Mouse (Mus musculus) MEL (cell line): Measurements from ENCODE around the gene Pum1. TPM values are rescaled to one million over a fixed set of nuclear protein-coding genes. Genes with fewer than 3 reads are reported as not detected.

Source experiments
- DNase-seq: peaks from one replicate; pipeline ENCODE4 v3.0.0; 2011; ENCODE audit warnings: low read depth, low spot score
- H3K27ac ChIP-seq: 2 replicates; pipeline ENCODE4 v1.5.1; 2012; ENCODE audit warnings: low read depth, mild to moderate bottlenecking, control low read depth, low read length, moderate library complexity; ENCODE audit not compliant: control insufficient read depth
- H3K27me3 ChIP-seq, 2 experiments: fragments of 150-350 bp in 1 of 2; sonication (generic) in 1 of 2; 2 replicates each; pipeline ENCODE4 v1.6.1; 2012; ENCODE audit warnings: low read length in 2 of 2, mild to moderate bottlenecking in 2 of 2, improper control_type of control experiment in 1 of 2, moderate library complexity in 1 of 2; ENCODE audit not compliant: insufficient read depth in 2 of 2, control insufficient read depth in 1 of 2
- H3K36me3 ChIP-seq, 2 experiments: 2 replicates each; pipeline ENCODE4 v1.6.1; 2012 to 2014; ENCODE audit warnings: low read length in 2 of 2, improper control_type of control experiment in 1 of 2, inconsistent platforms in 1 of 2, mild to moderate bottlenecking in 1 of 2; ENCODE audit not compliant: insufficient read depth in 2 of 2, control insufficient read depth in 1 of 2
- H3K4me1 ChIP-seq, 2 experiments: fragments of 150-350 bp in 1 of 2; sonication (generic) in 1 of 2; 2 replicates each; pipeline ENCODE4 v1.6.1; 2012; ENCODE audit warnings: low read length in 2 of 2, improper control_type of control experiment in 1 of 2, mild to moderate bottlenecking in 1 of 2; ENCODE audit not compliant: insufficient read depth in 2 of 2, control insufficient read depth in 1 of 2
- H3K4me3 ChIP-seq, 2 experiments: fragments of 150-350 bp in 1 of 2; sonication (generic) in 1 of 2; 2 replicates each; pipeline ENCODE4 v1.5.1; 2012; ENCODE audit warnings: low read depth in 2 of 2, low read length in 2 of 2, mild to moderate bottlenecking in 2 of 2, moderate library complexity in 2 of 2, control low read depth in 1 of 2, improper control_type of control experiment in 1 of 2; ENCODE audit not compliant: control insufficient read depth in 1 of 2, insufficient read depth in 1 of 2
- H3K79me2 ChIP-seq: 2 replicates; pipeline ENCODE4 v1.6.1; 2012; ENCODE audit warnings: mild to moderate bottlenecking, low read length, moderate library complexity; ENCODE audit not compliant: control insufficient read depth, poor library complexity, insufficient read depth
- H3K9ac ChIP-seq: 2 replicates; pipeline ENCODE4 v1.6.1; 2012; ENCODE audit warnings: low read depth, mild to moderate bottlenecking, control low read depth, low read length, moderate library complexity; ENCODE audit not compliant: control insufficient read depth, poor library complexity, severe bottlenecking
- H3K9me3 ChIP-seq: fragments of 150-350 bp; sonication (generic); replicated peaks from 2 replicates; pipeline ENCODE4 v1.6.1; 2012; ENCODE audit warnings: mild to moderate bottlenecking, low read length, improper control_type of control experiment, moderate library complexity; ENCODE audit not compliant: insufficient read depth
- BHLHE40 ChIP-seq: IDR thresholded peaks from 2 replicates; pipeline ENCODE4 v1.6.1; 2012; ENCODE audit warnings: low read depth, mild to moderate bottlenecking, inconsistent platforms, low read length, improper control_type of control experiment, borderline replicate concordance
- ELF1 ChIP-seq: IDR thresholded peaks from 2 replicates; pipeline ENCODE4 v1.6.1; 2014; ENCODE audit warnings: low read depth, mild to moderate bottlenecking, inconsistent platforms, low read length, improper control_type of control experiment, moderate library complexity
- EP300 ChIP-seq, 2 experiments: IDR thresholded peaks; 2 replicates each; pipeline ENCODE4 v1.6.1; 2011; ENCODE audit warnings: improper control_type of control experiment in 2 of 2, low read length in 2 of 2, low read depth in 1 of 2, mild to moderate bottlenecking in 1 of 2
- GATA1 ChIP-seq: IDR thresholded peaks from 2 replicates; pipeline ENCODE4 v1.6.1; 2011; ENCODE audit warnings: low read depth, low read length, improper control_type of control experiment
- KAT2A ChIP-seq: conservative IDR thresholded peaks from 2 replicates; pipeline ENCODE4 v1.6.1; 2012; ENCODE audit warnings: low read depth, low read length, improper control_type of control experiment, inconsistent platforms
- MXI1 ChIP-seq: IDR thresholded peaks from 2 replicates; pipeline ENCODE4 v1.6.1; 2011; ENCODE audit warnings: mild to moderate bottlenecking, low read depth, low read length, improper control_type of control experiment
- MYB ChIP-seq: IDR thresholded peaks from 2 replicates; pipeline ENCODE4 v1.6.1; 2011; ENCODE audit warnings: mild to moderate bottlenecking, low read depth, low read length, improper control_type of control experiment
- MYC ChIP-seq: IDR thresholded peaks from 2 replicates; pipeline ENCODE4 v1.6.1; 2011; ENCODE audit warnings: low read depth, mild to moderate bottlenecking, low read length, improper control_type of control experiment, moderate library complexity
- NELFE ChIP-seq: IDR thresholded peaks from 2 replicates; pipeline ENCODE4 v1.6.1; 2011; ENCODE audit warnings: low read depth, low read length, improper control_type of control experiment
- NRF1 ChIP-seq: IDR thresholded peaks from 2 replicates; pipeline ENCODE4 v1.6.1; 2014; ENCODE audit warnings: low read depth, mild to moderate bottlenecking, inconsistent platforms, low read length, improper control_type of control experiment, moderate library complexity; ENCODE audit not compliant: poor library complexity, insufficient read depth, severe bottlenecking
- POLR2A ChIP-seq, 2 experiments: IDR thresholded peaks; 2 replicates each; pipeline ENCODE4 v1.6.1; 2011 to 2012; ENCODE audit warnings: low read length in 2 of 2, mild to moderate bottlenecking in 2 of 2, control low read depth in 1 of 2, improper control_type of control experiment in 1 of 2, low read depth in 1 of 2, moderate library complexity in 1 of 2; ENCODE audit not compliant: control insufficient read depth in 1 of 2, insufficient read depth in 1 of 2, poor library complexity in 1 of 2
- POLR2AphosphoS5 ChIP-seq: IDR thresholded peaks from 2 replicates; pipeline ENCODE4 v1.6.1; 2012; ENCODE audit warnings: low read depth, borderline replicate concordance, mild to moderate bottlenecking, inconsistent platforms, low read length, moderate library complexity, mixed read lengths
- RCOR1 ChIP-seq: IDR thresholded peaks from 2 replicates; pipeline ENCODE4 v1.6.1; 2012; ENCODE audit warnings: low read depth, mild to moderate bottlenecking, inconsistent platforms, low read length, improper control_type of control experiment
- SMC3 ChIP-seq: IDR thresholded peaks from 2 replicates; pipeline ENCODE4 v1.6.1; 2011; ENCODE audit warnings: low read depth, low read length, improper control_type of control experiment
- TAL1 ChIP-seq: IDR thresholded peaks from 2 replicates; pipeline ENCODE4 v1.6.1; 2012; ENCODE audit warnings: mild to moderate bottlenecking, inconsistent platforms, low read length, moderate library complexity, mixed read lengths
- UBTF ChIP-seq: IDR thresholded peaks from 2 replicates; pipeline ENCODE4 v1.6.1; 2012; ENCODE audit warnings: low read depth, mild to moderate bottlenecking, inconsistent platforms, low read length, improper control_type of control experiment, moderate library complexity, borderline replicate concordance; ENCODE audit not compliant: insufficient read depth
- USF1 ChIP-seq: IDR thresholded peaks from 2 replicates; pipeline ENCODE4 v1.6.1; 2014; ENCODE audit warnings: low read depth, mild to moderate bottlenecking, inconsistent platforms, low read length, improper control_type of control experiment, moderate library complexity
- USF2 ChIP-seq, 2 experiments: IDR thresholded peaks; 2 replicates each; pipeline ENCODE4 v1.6.1; 2011 to 2012; ENCODE audit warnings: improper control_type of control experiment in 2 of 2, low read length in 2 of 2, borderline replicate concordance in 1 of 2, inconsistent platforms in 1 of 2, low read depth in 1 of 2, mild to moderate bottlenecking in 1 of 2; ENCODE audit not compliant: insufficient read depth in 1 of 2
- ZC3H11A ChIP-seq: IDR thresholded peaks from 2 replicates; pipeline ENCODE4 v1.6.1; 2012; ENCODE audit warnings: low read depth, mild to moderate bottlenecking, inconsistent platforms, low read length, improper control_type of control experiment
- ZMIZ1 ChIP-seq: IDR thresholded peaks from 2 replicates; pipeline ENCODE4 v1.6.1; 2012; ENCODE audit warnings: low read depth, mild to moderate bottlenecking, inconsistent platforms, low read length, improper control_type of control experiment, moderate library complexity
- polyA plus RNA-seq, 2 experiments: library from polyadenylated mRNA; stranded (reverse) in 1 of 2; unstranded in 1 of 2; fragments of >175 nt in 1 of 2; fragments of >200 nt in 1 of 2; gene quantifications; 2 replicates each; pipeline versions ENCODE4 v1.2.1 to v1.2.4; 2012; ENCODE audit warnings: low replicate concordance in 2 of 2, low read depth in 1 of 2; ENCODE audit not compliant: insufficient read length in 2 of 2, insufficient read depth in 1 of 2, missing spikeins in 1 of 2
- total RNA-seq: library from RNA; depleted of rRNA; stranded (reverse); fragments of 300-350 nt; gene quantifications from 2 replicates; pipeline ENCODE4 v1.2.3, GENCODE M21; 2012

Pum1 gene
- total and polyA plus RNA-seq, 3 experiments, result 31.9 to 46.2 (median 36.1) TPM

DNA sequence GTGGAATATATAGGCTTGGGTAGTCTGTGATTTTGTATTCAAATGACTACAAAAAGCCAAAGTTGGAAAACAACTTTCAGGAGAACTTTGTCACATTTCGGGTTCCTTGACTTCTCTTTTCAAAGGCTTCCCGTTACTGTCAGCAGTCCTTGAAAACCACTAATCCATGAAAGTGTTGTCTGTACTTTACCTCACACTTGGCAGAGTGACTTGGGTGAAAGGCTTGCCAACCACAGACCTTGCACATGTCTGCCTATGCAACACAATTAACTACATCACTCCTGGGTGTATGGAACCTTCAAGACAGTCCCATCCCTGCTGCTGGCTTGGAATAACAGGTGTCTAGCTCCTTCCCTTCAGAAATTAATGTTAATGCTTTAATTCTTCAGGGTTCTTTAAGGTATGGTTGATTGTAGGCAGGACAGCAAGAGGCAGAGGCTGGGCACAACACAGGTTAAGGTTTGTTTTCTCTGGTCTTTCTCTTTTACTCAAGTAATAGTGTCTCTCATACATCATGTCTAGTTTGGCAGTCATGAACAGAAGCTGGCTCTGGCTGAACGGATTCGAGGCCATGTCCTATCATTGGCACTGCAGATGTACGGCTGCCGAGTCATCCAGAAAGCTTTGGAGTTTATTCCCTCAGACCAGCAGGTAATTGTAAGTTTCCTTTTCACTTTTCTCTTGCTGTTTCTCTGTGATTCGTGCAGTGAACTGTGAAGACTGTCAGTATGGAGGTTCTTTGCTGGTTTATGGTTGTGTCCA lies 102.5 kb downstream of the Pum1 start:
- Histone ChIP-seq H3K79me2 (no peaks in the 10 kb centered on the region; the same call in 1 of the 2 replicates), H3K4me1 (no peaks in the 10 kb centered on the region), H3K9me3 (no peaks in the 10 kb centered on the region), H3K27me3 (no peaks in the 10 kb centered on the region), H3K36me3 (peaks cover 0 to 49% of the 10 kb centered on the region in 2 experiments; a peak in 2 of 4 replicates), H3K9ac (no peak overlapping the region), H3K27ac (no peak overlapping the region), H3K4me3 (no peak overlapping the region)
- TF ChIP-seq MYB (no peak), ZC3H11A (no peak), KAT2A (no peak), MXI1 (no peak), UBTF (no peak), GATA1 (no peak), USF2 (IDR thresholded peaks at IDR 0.05; ENCODE audit: borderline replicate concordance in 1 of 2, insufficient read depth in 1 of 2, low read depth in 1 of 2, low read length in 2 of 2) (no peak), TAL1 (no peak), POLR2A (IDR thresholded peaks at IDR 0.05; ENCODE audit: control insufficient read depth in 1 of 2, insufficient read depth in 1 of 2, low read depth in 1 of 2, low read length in 2 of 2, poor library complexity in 1 of 2) (no peak), NELFE (no peak), ZMIZ1 (no peak), EP300 (IDR thresholded peaks at IDR 0.05; ENCODE audit: low read depth in 1 of 2, low read length in 2 of 2) (no peak), USF1 (no peak), POLR2AphosphoS5 (no peak), MYC (no peak), RCOR1 (no peak), SMC3 (no peak), BHLHE40 (no peak), ELF1 (no peak)
- no peak for DNase-seq

DNA sequence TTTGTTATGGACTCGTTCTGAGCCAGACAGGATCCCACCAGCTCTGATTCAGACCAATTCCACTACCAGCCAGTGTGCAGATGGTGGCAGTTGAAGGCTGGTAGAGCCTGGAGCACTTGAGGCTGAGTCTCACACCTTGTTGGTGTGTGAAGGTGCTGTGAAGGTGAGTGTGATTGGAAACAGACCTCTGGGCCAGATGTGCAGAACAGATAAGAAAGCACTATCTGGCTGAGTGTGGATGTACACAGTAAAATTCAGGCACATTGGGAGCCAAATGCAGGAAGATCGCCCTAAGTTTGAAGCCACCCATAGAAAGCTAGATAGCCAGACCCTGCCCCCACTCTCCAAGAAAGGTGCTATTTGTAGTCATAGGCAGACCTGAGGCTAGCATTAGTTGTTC lies 103.3 kb downstream of the Pum1 start:
- TF ChIP-seq USF1, result no peak
- TF ChIP-seq NRF1, result no peak
- TF ChIP-seq GATA1, result 0 out of 2 replicates have a peak, but pooled peaks have one; percentile 16
- Histone ChIP-seq H3K4me1 (no peaks in the 10 kb centered on the region), H3K9ac (no peak overlapping the region), H3K4me3 (no peak overlapping the region), H3K27me3 (no peaks in the 10 kb centered on the region), H3K27ac (no peak overlapping the region), H3K36me3 (peaks cover 0 to 55% of the 10 kb centered on the region in 2 experiments; a peak in 2 of 4 replicates), H3K9me3 (no peaks in the 10 kb centered on the region), H3K79me2 (no peaks in the 10 kb centered on the region)
- no peak for DNase-seq
